Mouse (Mus musculus): ENCODE results near the gene Chrnb1.

The Chrnb1 gene

DNA sequence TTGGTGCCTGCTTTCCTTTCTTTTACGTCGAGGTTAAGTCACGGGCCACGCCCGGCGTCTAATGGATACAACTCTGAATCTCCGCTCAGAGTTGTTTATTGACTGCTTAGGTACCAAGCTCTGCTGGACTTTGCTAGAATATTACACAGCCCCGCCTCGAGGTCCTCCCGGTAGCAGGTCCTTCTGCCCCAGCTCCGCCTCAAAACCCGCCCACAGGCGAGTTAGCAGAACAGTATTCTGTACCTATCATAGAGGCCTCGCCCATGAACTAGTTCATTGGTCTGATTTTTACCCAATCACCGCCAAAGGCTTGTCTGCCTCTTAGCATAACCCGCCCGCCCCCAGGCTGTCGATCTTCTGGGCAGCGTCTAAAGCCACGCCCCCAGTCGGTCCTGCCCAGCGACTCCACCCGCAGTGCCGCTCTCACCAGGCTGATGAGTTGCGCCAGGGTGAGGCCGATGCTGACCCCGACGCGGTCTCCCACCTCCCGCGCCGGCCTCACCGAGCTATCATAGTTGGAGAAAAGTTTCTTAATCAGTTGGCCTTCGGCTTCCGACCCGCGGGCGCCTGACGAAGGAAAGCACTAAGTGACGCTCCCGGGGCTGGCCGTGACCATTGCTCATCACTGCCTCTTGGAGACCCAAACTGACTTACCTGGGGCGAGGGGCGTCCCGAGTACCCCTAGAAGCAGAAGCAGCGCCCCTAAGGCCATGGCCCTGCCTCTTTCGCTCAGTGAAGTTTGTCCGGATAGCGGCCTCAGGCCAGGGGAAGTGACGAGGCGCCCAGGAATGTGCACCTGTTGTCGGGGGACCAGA is at the start of gene Chrnb1:
Gene Chrnb1, minus strand, starts transcription at position 776 of the 815 bp plus-strand sequence.
- DNase-seq = peak; percentile 98

DNA sequence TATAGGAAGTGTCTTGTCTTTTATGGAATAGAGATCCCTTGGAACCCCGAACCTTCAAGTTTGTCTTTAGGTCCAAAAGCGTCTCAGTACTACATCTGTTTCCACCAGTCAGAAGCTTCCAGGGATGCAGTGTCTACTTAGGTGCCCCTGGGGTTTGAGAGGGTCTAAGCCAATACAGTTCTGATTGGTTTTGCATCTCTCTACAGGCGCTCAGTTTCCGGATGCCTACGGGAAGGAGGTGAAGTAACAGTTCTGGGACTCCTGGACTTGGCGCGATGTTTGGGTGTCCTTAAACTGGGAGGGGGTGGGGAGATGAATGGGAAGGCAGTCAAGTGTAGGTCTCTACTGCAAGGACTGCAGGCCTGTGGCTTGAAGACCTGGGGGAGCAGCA is 43.0 kb upstream of the Chrnb1 start:
- DNase-seq = no peak

DNA sequence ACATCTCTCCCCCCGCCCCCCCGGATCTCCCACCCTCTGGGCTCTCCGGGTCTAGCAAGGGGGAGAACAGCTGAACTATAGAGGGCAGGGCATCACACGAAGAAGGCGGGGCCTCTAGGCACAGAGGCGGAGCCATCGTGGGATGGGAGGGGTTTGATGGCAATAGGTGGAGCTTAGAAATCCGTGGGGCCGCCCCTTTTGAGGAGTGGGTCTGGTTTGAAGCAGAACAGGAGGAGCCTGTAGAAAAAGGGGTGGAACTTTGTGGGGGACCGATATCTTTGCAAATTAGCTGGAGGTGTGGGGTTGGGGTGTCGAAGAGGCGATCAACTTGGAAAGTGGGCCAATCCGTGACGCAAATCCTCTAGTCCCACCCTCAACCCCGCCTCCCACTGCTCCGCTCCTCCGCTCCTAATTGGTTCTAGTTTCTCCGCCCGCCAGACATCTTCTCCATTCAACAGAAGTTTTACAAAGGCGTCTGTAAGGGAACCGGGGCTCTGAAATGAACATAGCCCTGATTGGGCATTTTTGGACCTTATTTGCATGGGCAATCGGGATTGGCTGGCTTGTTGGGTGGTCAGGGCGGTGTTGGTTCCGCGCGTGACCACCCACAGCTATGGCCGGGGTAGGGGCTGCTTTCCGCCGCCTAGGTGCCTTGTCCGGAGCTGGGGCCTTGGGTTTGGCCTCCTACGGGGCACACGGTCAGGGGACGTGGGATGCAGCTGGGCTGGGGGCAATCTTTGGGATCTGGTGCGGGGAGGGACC is 42.4 kb upstream of the Chrnb1 start, which contains the start of gene Tmem256:
Gene Tmem256, plus strand, starts transcription at position 563 of the 762 bp plus-strand sequence.
- DNase-seq = peak; percentile 98

DNA sequence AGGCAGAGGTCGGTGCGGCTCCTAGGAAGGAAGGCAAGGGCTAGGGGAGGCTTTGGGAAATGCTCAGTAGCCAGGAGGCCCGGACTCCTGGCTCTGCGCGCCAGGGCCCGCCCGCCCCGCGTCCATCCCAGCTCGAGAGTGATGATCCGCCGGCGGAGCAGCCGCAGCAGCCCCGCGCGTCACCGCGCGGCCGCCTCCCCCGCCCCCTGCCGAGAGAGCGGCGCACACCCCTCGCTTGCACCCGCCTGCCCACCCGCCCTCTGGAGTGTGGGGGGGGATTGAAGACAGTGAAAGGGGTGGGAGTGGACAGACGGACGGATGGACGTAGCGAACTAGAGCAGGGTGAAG is 41.8 kb upstream of the Chrnb1 start, which contains the start of gene Nlgn2:
Gene Nlgn2, minus strand, starts transcription at position 181 of the 348 bp plus-strand sequence.
- no peak for DNase-seq

DNA sequence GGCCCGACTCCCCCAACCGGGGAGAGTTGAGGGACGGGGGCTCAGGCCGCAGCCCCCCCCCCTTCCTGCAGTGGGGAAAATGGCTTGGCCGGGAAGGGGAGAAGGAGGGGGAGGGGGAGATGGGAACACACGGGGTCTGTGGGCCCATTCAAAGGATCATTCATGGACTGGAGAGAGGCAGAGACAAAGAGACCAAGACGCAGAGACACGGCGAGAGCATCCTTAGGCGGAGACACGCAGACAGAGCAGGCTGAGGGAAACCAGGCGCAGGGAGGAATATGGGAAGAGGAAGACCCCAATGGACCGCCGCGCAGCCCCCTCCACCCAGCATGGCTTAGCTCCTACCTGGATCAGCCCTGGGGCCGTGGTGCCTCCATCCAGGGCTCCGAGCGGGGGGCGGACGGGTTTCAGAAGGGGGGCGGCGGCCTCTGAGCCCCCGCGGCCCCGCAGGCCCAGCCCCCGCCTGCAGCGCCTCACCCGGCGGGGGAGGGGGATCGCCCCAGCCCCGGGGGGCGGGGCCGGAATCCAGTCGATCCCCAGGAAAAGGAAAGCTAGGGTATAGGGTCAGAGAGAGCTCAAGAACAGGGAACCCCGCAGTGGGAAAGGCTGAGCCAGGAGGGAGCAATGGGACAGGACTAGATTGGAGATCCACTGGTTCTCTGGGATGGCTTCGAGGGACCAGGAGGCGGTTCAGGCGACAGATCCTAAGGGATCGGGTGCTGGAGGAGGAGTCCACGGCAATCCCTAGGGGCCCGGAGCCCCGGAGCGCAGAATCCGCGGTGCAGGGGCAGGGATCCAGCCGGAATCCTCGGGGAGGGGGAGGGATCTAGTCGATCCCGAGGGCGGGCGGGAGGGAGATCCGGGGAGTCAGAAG is 41.2 kb upstream of the Chrnb1 start:
- peak; percentile 50 for DNase-seq

DNA sequence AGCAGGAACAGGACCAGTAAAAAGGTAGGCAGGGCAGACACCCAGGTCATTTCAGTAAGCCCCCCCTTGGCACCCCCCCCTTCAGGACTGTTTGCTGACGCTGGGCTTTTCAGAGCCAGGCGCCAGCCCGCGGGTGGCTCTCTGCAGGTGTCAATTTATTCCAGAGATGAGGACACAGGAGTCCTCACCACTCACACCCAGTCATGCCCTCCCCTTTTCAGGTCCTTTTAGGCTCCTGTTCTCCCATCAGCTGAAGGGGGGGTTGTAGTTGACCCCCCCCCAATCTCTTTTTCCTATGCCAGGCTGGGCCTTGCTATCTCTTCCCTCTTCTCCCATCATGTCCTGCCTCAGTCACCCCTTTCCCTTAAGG is 40.2 kb upstream of the Chrnb1 start:
- DNase-seq = no peak

DNA sequence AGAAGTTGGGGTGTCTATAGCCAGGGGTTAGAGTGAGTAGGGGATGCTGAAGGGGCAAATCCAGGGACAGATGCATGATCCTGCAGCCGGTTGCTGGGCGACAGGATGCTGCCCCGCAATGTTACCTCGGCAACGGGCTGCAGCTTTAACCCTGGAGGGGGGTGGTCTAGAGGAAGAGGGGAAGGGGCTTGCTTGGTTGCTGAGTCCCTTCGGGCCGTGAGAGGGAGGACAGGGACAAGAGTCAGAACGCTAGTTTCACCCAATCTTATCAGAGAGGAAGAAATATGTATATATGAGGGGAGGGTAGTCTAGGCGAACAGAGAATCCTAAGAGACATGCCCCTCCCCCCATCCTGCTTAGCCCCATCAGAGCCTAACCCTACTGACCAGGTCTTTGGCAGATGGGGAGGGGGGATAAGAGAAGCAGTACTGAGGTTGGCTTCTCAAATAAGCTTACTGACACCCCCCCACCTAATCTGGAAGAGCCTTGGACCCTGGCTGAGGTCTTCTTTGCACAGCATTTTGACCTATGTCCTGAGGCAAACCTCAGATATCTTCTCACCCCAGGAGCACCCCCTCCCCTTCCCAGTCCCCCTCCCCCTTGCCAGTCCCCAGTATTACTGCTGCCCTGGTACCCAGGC is 39.7 kb upstream of the Chrnb1 start:
- DNase-seq = no peak

DNA sequence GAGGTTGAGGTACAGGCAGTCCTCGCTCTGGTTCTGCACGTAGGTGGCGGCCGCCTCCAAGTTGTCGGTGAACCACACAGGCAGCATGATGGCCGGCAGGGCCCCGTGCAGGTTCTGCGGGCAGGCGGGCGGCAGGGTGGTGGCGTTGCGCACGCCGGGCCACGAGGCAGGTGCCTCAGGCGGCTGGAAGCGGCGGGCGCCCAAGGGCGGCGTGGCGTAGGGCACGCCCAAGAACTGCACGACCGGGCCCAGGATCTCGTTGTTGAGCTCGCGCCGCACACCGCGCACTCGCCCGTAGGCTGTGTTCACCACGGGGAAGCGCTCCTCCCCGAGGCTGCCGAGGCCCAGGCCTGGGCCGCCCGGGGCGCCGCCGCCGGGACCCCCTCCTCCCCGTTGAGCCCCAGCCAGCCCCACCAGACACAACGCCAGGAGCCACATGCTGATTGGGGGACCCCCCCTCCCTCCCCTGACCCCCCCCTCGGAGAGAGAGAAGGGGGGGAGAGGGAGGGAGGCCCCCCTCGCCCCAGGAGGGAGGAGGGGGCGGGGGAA is 38.3 kb upstream of the Chrnb1 start:
- DNase-seq = no peak

DNA sequence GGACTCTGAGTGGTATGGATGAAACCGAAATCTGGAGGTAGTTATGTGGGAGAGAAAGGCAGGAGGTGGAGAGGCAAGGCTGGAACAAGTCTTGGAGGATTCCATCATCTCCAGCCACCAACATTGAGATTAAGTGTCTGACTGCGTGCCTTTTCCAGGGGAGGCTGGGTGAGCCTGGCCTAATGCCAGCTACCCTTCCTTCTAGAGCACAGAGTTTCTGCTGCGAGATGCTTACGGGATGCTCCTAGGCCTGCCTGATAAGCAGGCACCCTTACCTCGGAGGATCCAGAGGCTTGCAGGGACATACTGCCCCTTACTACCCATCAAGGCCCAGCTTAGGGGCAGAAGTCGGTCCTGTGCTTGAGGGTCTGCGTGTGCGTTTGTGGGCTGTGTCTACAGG is 37.8 kb upstream of the Chrnb1 start:
- no peak for DNase-seq

DNA sequence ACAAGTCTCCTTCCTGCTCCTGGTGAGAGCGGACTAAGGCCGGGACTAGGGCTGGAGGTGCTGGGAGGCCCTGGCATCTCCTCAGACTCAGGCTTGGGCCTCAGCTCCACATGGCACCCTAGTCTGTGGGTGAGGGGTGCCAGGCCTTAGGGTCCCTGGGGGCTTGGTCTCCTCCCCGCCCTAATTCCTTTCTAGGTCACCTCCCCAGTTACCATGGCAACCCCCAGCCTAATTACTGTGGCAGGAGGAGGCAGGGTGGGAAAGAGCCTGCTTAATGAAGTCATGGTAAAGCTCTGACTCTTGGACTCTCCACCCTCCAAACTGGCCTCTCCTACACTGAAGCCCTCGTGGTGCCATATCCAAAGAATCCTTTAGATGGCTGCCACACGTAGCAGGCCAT is 33.1 kb upstream of the Chrnb1 start:
- DNase-seq = no peak

DNA sequence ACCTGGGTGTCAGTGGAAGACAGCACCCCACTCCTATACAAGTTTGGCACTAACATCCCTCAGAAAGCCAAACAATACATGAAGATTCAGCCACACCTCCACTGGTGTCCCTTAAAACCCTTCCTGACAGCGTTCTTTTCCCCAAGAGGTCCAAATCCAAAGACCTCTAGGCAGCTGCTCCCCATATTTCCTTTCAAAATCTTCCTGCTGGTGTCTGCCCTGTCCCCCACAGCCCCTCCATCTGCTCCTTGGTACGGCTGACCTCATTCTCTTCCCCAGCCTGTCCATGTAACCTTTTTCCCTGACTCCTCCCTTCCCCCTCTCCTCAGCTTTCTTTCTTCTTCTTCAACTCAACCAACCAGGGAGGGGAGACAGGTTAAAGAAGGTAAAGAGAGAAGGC is 27.7 kb upstream of the Chrnb1 start:
- no peak for DNase-seq

DNA sequence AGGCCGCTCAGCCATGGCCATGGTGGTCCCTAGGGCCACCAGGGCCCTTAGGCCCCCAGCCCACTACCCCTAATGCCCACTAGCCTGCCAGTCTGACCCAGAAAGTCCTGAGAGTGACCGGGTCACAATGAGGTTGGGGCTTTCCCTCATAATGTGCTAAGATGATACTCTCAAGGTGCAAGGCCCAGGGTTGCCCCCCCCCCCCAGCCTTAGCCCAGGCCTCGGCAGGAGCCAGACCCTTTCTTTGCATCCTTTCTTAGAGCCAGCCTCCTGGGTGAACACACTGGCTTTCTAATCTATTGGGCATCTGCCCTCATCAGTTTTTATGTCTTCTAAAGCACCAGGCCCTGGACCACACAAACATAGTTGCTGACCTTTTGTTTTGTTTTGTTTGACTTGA is 26.3 kb upstream of the Chrnb1 start, which contains the start of gene Spem1:
Gene Spem1, minus strand, starts transcription at position 101 of the 400 bp plus-strand sequence.
- no peak for DNase-seq

DNA sequence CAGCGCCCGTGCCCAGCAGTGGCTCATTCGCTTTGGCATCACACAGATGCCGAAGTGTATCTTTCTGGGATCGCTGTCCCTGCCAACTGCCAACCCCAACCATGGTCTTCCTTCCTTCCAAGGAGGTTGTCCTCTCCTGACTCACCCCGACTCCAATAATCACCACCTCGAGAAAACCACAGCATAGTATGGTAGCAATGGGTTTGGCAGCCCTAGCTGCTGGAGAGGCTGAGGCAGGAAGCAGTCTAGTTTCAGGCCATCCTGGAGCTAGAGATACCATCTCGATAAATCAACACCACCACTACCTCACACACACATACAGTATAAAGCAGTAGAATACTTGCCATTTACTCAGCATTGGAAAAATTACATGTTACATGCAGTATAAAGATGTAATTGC is 23.1 kb upstream of the Chrnb1 start:
- no peak for DNase-seq

DNA sequence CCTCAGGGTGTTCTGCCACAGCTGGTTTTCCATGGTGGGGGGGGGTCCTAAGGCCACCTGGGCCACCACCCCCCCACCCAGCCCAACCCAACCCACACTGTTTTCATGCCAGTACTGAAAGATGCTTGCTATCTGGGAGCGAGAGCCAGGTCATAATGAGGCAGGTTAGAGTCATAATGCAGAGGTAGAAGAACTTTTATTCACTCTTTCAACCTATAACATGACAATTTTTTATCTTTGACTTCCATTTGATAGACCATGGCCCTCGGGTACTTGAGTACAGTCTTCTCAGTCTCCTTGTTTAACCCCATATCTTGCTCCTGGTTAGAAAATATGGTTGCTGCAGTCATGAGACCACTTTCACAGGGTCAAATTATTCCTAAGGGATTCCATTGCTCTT is 22.6 kb upstream of the Chrnb1 start, which contains the start of gene Spem2:
Gene Spem2, minus strand, starts transcription at position 101 of the 400 bp plus-strand sequence.
- no peak for DNase-seq

DNA sequence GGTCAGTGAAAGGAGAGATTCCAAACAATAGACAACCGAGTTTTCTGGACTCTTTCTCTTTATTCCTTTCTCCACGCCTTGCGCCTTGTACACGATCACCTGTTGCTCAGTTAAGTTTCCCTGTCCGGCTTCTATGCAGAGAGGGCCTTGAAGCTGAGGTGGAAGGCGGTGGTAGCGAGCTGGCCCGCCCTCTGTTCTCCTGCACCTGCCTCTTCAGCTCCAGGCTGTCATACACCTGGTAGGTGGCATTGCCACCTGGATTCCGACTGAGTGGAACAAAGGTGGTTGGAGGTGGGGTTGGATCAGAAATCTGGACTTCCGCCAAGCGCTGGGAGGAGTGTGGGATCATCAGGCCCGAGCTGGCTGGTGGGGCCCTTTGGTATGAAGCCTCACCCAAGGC is 20.8 kb upstream of the Chrnb1 start:
- no peak for DNase-seq

DNA sequence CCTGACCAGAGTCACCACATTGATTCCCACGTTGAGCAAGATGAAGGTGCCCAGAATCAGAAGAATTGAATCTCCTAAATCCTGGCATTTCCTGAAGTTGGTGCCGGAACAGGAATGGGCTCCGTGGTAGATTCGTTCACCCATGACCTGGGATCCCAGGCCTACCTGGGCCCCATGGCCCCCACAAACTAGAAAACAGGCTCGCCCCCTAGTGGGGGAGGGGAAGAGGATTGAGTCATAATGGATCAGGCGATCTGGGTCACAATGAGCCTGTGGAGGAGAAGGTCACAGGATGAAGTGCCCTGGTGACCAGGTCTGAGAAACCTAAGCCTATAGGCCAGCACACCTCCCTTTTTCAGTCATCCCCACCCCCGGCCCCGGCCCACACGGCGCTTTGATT is 19.4 kb upstream of the Chrnb1 start, which contains the start of gene Gm39566:
Gene Gm39566, minus strand, starts transcription at position 144 of the 400 bp plus-strand sequence.
- no peak for DNase-seq

DNA sequence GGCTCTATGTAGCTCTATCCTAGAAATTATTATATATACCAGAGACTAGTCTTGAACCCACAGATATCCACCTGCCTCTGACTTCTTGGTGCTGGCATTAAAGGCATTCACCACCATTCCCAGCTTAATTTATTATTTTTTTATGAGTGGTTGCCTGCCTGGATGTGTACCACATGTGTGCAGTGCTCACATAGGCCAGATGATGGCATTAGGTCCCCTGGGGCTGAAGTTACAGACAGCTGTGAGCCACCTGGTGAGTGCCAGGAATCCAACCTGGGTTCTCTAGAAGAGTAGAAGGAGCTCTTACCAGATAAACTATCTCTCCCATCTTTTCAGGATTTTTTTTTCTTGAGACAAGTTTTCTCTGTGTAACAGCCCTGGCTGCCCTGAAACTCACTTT is 14.5 kb upstream of the Chrnb1 start:
- no peak for DNase-seq

DNA sequence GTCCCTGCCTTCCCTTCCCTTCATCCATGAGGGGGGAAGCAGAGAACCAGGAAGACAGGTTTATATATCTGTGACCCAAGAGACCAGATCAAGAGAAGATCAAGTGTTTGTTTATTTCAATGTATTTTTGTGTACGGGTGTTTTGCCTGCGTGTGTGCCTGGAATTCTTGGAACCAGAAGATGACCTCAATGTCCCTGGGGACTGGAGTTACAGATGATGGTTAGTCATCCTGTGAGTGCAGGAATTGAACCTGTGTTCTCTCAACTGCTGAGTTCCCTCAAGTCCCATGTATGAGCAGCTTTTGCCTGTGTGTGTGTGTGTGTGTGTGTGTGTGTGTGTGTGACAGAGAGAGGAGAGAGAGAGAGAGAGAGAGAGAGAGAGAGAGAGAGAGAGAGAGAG is 11.9 kb upstream of the Chrnb1 start:
- no peak for DNase-seq

DNA sequence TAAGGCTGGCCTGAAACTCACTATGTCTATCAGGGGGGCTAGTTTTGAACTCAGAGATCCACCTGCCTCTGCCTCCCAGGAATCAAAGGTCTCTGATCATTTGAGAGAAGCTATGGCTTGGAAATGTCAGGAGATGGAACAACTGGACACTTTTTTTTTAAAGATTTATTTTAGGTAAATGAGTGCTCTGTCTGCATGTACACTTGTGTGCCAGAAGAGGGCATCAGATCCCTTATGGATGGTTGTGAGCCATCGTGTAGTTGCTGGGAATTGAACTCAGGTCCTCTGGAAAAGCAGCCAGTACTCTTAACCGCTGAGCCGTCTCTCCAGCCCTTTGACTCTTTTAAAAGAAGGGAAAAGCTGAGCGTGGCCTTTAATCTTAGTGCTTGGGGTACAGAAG is 10.6 kb upstream of the Chrnb1 start:
- DNase-seq = no peak

DNA sequence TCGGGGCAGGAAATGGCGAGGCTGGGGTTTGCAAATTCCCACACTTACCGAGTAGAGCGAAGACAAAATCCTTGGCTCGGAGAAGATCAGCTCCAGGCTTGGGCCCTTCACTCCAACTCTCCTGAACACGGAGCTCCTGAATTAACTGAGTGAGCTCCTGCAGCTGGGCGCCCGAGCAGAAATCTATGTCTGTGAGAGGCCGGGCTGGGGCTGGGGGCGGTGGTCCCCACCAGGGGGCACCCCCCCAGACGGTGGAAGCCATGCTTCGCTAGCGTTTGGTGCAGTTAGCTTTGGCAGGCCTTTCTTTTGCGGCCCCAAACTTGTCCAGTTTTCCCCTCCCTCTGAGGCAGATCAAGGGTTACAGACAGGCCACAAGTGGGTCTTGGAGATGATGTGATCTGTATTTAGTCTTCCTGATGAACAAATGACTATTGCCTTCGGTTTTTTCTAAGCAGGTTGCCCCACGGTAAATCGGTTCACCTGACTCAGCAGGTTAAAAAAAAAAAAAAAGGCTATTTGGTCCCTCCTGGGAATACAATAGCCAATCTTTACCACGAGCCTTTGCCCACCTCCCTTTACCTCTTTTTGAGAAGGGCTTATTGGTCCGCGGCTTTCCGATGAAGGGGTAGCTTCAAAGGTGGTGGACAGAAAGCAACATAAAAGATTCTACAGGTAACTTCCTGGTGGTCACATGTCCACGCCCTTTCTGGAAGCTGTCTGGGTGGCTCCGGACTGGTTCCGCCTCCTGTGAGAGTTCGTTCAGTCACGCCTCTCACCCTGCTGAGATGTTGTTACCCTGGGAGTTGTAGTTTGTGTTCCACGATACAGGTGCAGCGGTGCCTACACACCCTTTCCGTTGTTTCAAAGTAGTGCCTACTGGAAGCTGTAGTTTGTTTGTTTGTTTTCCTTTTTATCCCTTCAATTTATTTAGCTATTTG is 9.5 kb upstream of the Chrnb1 start, which contains the start of gene Tmem102:
Gene Tmem102, minus strand, starts transcription at position 653 of the 938 bp plus-strand sequence.
- DNase-seq = peak; percentile 76

DNA sequence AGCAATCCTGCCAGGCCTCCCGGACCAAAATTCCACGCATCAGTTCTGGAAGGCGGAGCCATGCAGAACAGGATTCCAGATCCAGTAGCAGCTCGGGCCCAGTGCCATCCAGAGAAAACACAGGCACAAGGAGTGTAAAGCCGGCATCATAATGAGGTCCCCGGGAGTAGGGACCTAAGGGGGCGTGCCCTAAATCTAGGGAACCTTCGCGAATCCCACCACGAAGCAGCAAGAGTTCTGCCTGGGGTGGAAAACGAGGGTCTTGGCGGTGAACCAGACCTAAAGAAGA is 8.9 kb upstream of the Chrnb1 start:
- peak; percentile 58 for DNase-seq
